Mouse (Mus musculus): Measurements from ENCODE around the gene Bbs1. TPM values are rescaled to one million over a fixed set of nuclear protein-coding genes. Genes with fewer than 3 reads are reported as not detected.
"Not testable (repeated sequence)": the region's sequence is repeated elsewhere in the genome, so short reads cannot be mapped to it uniquely, and the experiment has no call there.

Bbs1 gene
- polyA plus RNA-seq, 1 experiment from 2014 or later: 6.8 TPM

- H3K4me1 ChIP-seq: peaks cover 22% of the 10 kb centered on the region
- H3K4me3 ChIP-seq (replicated peaks): peak within 1 kb of the TSS; percentile 95
- H3K27ac ChIP-seq: peak within 1 kb of the TSS; percentile 63; the same call in 1 of the 2 replicates
- H3K9ac ChIP-seq: peak within 1 kb of the TSS; percentile 85
- ATAC-seq (ENCODE audit: low FRiP score): no peak
- peaks cover 12% of the 10 kb centered on the region for H3K27me3 ChIP-seq
- peak within 1 kb of the TSS; percentile 98 for H3K4me2 ChIP-seq
- H3K36me3 ChIP-seq (replicated peaks): no peaks in the 10 kb centered on the region
- 4% methylated on average over 17 of the region's 17 CpGs for WGBS
- H3K9me3 ChIP-seq: no peaks in the 10 kb centered on the region
Measured at GRCm38 (mm10) chr19:4877785-4878184, 28.6 kb downstream of the Bbs1 start, which contains the start of gene Actn3. Actn3 (minus strand) TSS chr19:4877909.

GRCm38 (mm10) chr19:4876755-4877154 is 29.7 kb downstream of the Bbs1 start:
- H3K9me3 ChIP-seq: no peaks in the 10 kb centered on the region
- H3K4me1 ChIP-seq: peaks cover 22% of the 10 kb centered on the region
- no peak for ATAC-seq (ENCODE audit: low FRiP score)
- 61% methylated on average over 3 of the region's 3 CpGs for WGBS
- peaks cover 12% of the 10 kb centered on the region for H3K27me3 ChIP-seq
- no peak overlapping the region for H3K27ac ChIP-seq
- no peak overlapping the region for H3K4me3 ChIP-seq (replicated peaks)
- H3K4me2 ChIP-seq: no peak overlapping the region
- H3K36me3 ChIP-seq (replicated peaks): no peaks in the 10 kb centered on the region
- no peak overlapping the region for H3K9ac ChIP-seq

GRCm38 (mm10) chr19:4876241-4876640 is 30.2 kb downstream of the Bbs1 start:
- Histone ChIP-seq H3K4me1 (peaks cover 22% of the 10 kb centered on the region), H3K27ac (no peak overlapping the region), H3K9me3 (no peaks in the 10 kb centered on the region), H3K27me3 (peaks cover 12% of the 10 kb centered on the region), H3K9ac (no peak overlapping the region), H3K4me3 (replicated peaks) (no peak overlapping the region), H3K36me3 (replicated peaks) (no peaks in the 10 kb centered on the region), H3K4me2 (no peak overlapping the region)
- ATAC-seq (ENCODE audit: low FRiP score): no peak
- WGBS: 70% methylated on average over 3 of the region's 4 CpGs

- H3K27ac ChIP-seq; H3K36me3 ChIP-seq (replicated peaks); H3K4me2 ChIP-seq; H3K4me3 ChIP-seq (replicated peaks); ATAC-seq (ENCODE audit: low FRiP score); H3K9ac ChIP-seq; H3K9me3 ChIP-seq: not testable (repeated sequence)
- Histone ChIP-seq H3K27me3 (peaks cover 12% of the 10 kb centered on the region), H3K4me1 (peaks cover 15% of the 10 kb centered on the region)
- 89% methylated on average over 1 of the region's 1 CpGs for WGBS
Measured at GRCm38 (mm10) chr19:4874613-4875012, 31.8 kb downstream of the Bbs1 start.

- H3K4me2 ChIP-seq: peak overlapping the region; percentile 25; the same call in 1 of the 2 replicates
- peaks cover 21% of the 10 kb centered on the region; the same call in 1 of the 2 replicates for H3K27me3 ChIP-seq
- no peak overlapping the region for H3K4me3 ChIP-seq (replicated peaks)
- ATAC-seq (ENCODE audit: low FRiP score): no peak
- no peak overlapping the region for H3K27ac ChIP-seq
- WGBS: 11% methylated on average over 17 of the region's 17 CpGs
- H3K9me3 ChIP-seq: no peaks in the 10 kb centered on the region
- H3K36me3 ChIP-seq (replicated peaks): no peaks in the 10 kb centered on the region; the same call in 1 of the 2 replicates
- H3K9ac ChIP-seq: no peak overlapping the region
- H3K4me1 ChIP-seq: peaks cover 5% of the 10 kb centered on the region; the same call in 1 of the 2 replicates
Measured at GRCm38 (mm10) chr19:4865147-4865546, 41.3 kb downstream of the Bbs1 start.

- no peak overlapping the region for H3K27ac ChIP-seq
- ATAC-seq (ENCODE audit: low FRiP score): no peak
- H3K4me1 ChIP-seq: peaks cover 5% of the 10 kb centered on the region; the same call in 1 of the 2 replicates
- H3K9me3 ChIP-seq: no peaks in the 10 kb centered on the region
- no peaks in the 10 kb centered on the region; the same call in 1 of the 2 replicates for H3K36me3 ChIP-seq (replicated peaks)
- no peak overlapping the region for H3K9ac ChIP-seq
- 91% methylated on average over 6 of the region's 6 CpGs for WGBS
- peaks cover 21% of the 10 kb centered on the region; the same call in 1 of the 2 replicates for H3K27me3 ChIP-seq
- no peak overlapping the region for H3K4me2 ChIP-seq
- H3K4me3 ChIP-seq (replicated peaks): no peak overlapping the region
Measured at GRCm38 (mm10) chr19:4863048-4863447, 43.4 kb downstream of the Bbs1 start.

- no peak overlapping the region for H3K4me2 ChIP-seq
- H3K36me3 ChIP-seq (replicated peaks): no peaks in the 10 kb centered on the region; the same call in 1 of the 2 replicates
- peaks cover 15% of the 10 kb centered on the region for H3K27me3 ChIP-seq
- H3K9me3 ChIP-seq: no peaks in the 10 kb centered on the region
- no peak overlapping the region for H3K4me3 ChIP-seq (replicated peaks)
- no peak for ATAC-seq (ENCODE audit: low FRiP score)
- no peak overlapping the region for H3K27ac ChIP-seq
- H3K4me1 ChIP-seq: peaks cover 15% of the 10 kb centered on the region
- 77% methylated on average over 6 of the region's 6 CpGs for WGBS
- no peak overlapping the region for H3K9ac ChIP-seq
Measured at GRCm38 (mm10) chr19:4859081-4859480, 47.3 kb downstream of the Bbs1 start.

- WGBS: 48% methylated on average over 4 of the region's 4 CpGs
- no peak for ATAC-seq (ENCODE audit: low FRiP score)
- Histone ChIP-seq H3K9ac (no peak overlapping the region), H3K4me2 (peak overlapping the region; percentile 99), H3K9me3 (no peaks in the 10 kb centered on the region), H3K36me3 (replicated peaks) (no peaks in the 10 kb centered on the region; the same call in 1 of the 2 replicates), H3K4me1 (peaks cover 15% of the 10 kb centered on the region), H3K4me3 (replicated peaks) (no peak overlapping the region), H3K27ac (no peak overlapping the region), H3K27me3 (peaks cover 12% of the 10 kb centered on the region; the same call in 1 of the 2 replicates)
Measured at GRCm38 (mm10) chr19:4855951-4856350, 50.5 kb downstream of the Bbs1 start.

- peak overlapping the region; percentile 99 for H3K4me2 ChIP-seq
- H3K27ac ChIP-seq: peak overlapping the region; percentile 51; the same call in 1 of the 2 replicates
- no peaks in the 10 kb centered on the region for H3K9me3 ChIP-seq
- peaks cover 12% of the 10 kb centered on the region; the same call in 1 of the 2 replicates for H3K27me3 ChIP-seq
- H3K9ac ChIP-seq: peak overlapping the region; percentile 65
- 1% methylated on average over 14 of the region's 14 CpGs for WGBS
- no peak; the same call in 1 of the 2 replicates for ATAC-seq (ENCODE audit: low FRiP score)
- H3K4me1 ChIP-seq: peaks cover 15% of the 10 kb centered on the region
- H3K4me3 ChIP-seq (replicated peaks): peak overlapping the region; percentile 59
- H3K36me3 ChIP-seq (replicated peaks): no peaks in the 10 kb centered on the region; the same call in 1 of the 2 replicates
Measured at GRCm38 (mm10) chr19:4855470-4855820, 51.0 kb downstream of the Bbs1 start.

- Histone ChIP-seq H3K9ac (peak within 1 kb of the TSS; percentile 65), H3K4me2 (peak within 1 kb of the TSS; percentile 99), H3K4me1 (peaks cover 15% of the 10 kb centered on the region), H3K9me3 (no peaks in the 10 kb centered on the region), H3K36me3 (replicated peaks) (no peaks in the 10 kb centered on the region), H3K27ac (peak within 1 kb of the TSS; percentile 51; the same call in 1 of the 2 replicates), H3K27me3 (peaks cover 12% of the 10 kb centered on the region; the same call in 1 of the 2 replicates), H3K4me3 (replicated peaks) (peak within 1 kb of the TSS; percentile 59)
- WGBS: 4% methylated on average over 45 of the region's 45 CpGs
- ATAC-seq (ENCODE audit: low FRiP score): peak; percentile 89
Measured at GRCm38 (mm10) chr19:4854552-4855469, 51.6 kb downstream of the Bbs1 start, which contains the start of gene Ctsf. Ctsf (plus strand) TSS chr19:4855130.

GRCm38 (mm10) chr19:4850281-4850680 is 56.1 kb downstream of the Bbs1 start:
- Histone ChIP-seq H3K9me3 (no peaks in the 10 kb centered on the region), H3K27me3 (no peaks in the 10 kb centered on the region; the same call in 1 of the 2 replicates), H3K4me1 (peaks cover 7% of the 10 kb centered on the region), H3K4me2 (no peak overlapping the region), H3K27ac (no peak overlapping the region), H3K4me3 (replicated peaks) (no peak overlapping the region), H3K9ac (no peak overlapping the region), H3K36me3 (replicated peaks) (no peaks in the 10 kb centered on the region)
- WGBS: 41% methylated on average over 5 of the region's 5 CpGs
- no peak for ATAC-seq (ENCODE audit: low FRiP score)

- Histone ChIP-seq H3K9ac (no peak overlapping the region), H3K36me3 (replicated peaks) (no peaks in the 10 kb centered on the region), H3K27me3 (no peaks in the 10 kb centered on the region; the same call in 1 of the 2 replicates), H3K4me1 (peaks cover 5% of the 10 kb centered on the region; the same call in 1 of the 2 replicates), H3K27ac (no peak overlapping the region), H3K4me2 (no peak overlapping the region), H3K9me3 (no peaks in the 10 kb centered on the region), H3K4me3 (replicated peaks) (no peak overlapping the region)
- 60% methylated on average over 4 of the region's 4 CpGs for WGBS
- no peak for ATAC-seq (ENCODE audit: low FRiP score)
Measured at GRCm38 (mm10) chr19:4849800-4850199, 56.6 kb downstream of the Bbs1 start.

Measured in forebrain, embryonic 12.5 days (tissue).